Mouse (Mus musculus) ES-E14 (cell line): ENCODE results near the gene Zdhhc13.

ENCODE experiments used
- CHD2 ChIP-seq: IDR thresholded peaks from 2 replicates; pipeline ENCODE4 v1.6.1; 2014; ENCODE audit warnings: mild to moderate bottlenecking, low read depth, low read length, inconsistent platforms
- HCFC1 ChIP-seq: IDR thresholded peaks from 2 replicates; pipeline ENCODE4 v1.6.1; 2012; ENCODE audit warnings: low read length, inconsistent platforms, borderline replicate concordance; ENCODE audit not compliant: insufficient read depth
- MAFK ChIP-seq: IDR thresholded peaks from 2 replicates; pipeline ENCODE4 v1.6.1; 2014; ENCODE audit warnings: mild to moderate bottlenecking, low read depth, low read length, inconsistent platforms; ENCODE audit not compliant: insufficient read depth
- ZC3H11A ChIP-seq: IDR thresholded peaks from 2 replicates; pipeline ENCODE4 v1.6.1; 2012; ENCODE audit warnings: low read depth, mild to moderate bottlenecking, inconsistent platforms, low read length, borderline replicate concordance
- ZNF384 ChIP-seq: IDR thresholded peaks from 2 replicates; pipeline ENCODE4 v1.6.1; 2012; ENCODE audit warnings: low read depth, low read length, inconsistent platforms

- no peak for TF ChIP-seq ZNF384
- 0 out of 2 replicates have a peak, but pooled peaks have one; percentile 7 for TF ChIP-seq ZC3H11A
- TF ChIP-seq HCFC1: no peak
- TF ChIP-seq MAFK: no peak
- TF ChIP-seq CHD2: no peak
Observed at GRCm38 (mm10) chr7:48876526-48876925, 87.7 kb downstream of the Zdhhc13 start.
